Mouse (Mus musculus) heart, adult 2 months (tissue): ENCODE results near the gene Utf1.

Source experiments
- CTCF ChIP-seq: fragments of 200-600 bp; IDR thresholded peaks from 2 replicates; pipeline ENCODE4 v1.8.1; 2022; ENCODE audit warnings: antibody characterized with exemption, mild to moderate bottlenecking, moderate library complexity
- EP300 ChIP-seq: fragments of 200-500 bp; IDR thresholded peaks from 2 replicates; pipeline ENCODE4 v1.6.1; 2011; ENCODE audit warnings: low read depth, low read length, control low read depth; ENCODE audit not compliant: insufficient read depth
- POLR2A ChIP-seq: fragments of 200-500 bp; IDR thresholded peaks from 2 replicates; pipeline ENCODE4 v1.6.1; 2011; ENCODE audit warnings: mild to moderate bottlenecking, low read depth, low read length, control low read depth; ENCODE audit not compliant: insufficient read depth

GRCm38 (mm10) chr7:139901981-139902380, 41.6 kb upstream of the Utf1 start:
- TF ChIP-seq CTCF, result no peak
- TF ChIP-seq EP300, result no peak
- TF ChIP-seq POLR2A, result no peak
